Mouse (Mus musculus): ENCODE results near the gene Ccdc88c. TPM values are rescaled to one million over a fixed set of nuclear protein-coding genes. Genes with fewer than 3 reads are reported as not detected.

The Ccdc88c gene
- polyA plus RNA-seq, 1 experiment from 2014 or later: 9.0 TPM

- ATAC-seq: peak; percentile 55
- 33% methylated on average over 2 of the region's 2 CpGs for WGBS
- H3K9me3 ChIP-seq (ENCODE audit: control insufficient read depth, low read length): no peaks in the 10 kb centered on the region
- H3K4me3 ChIP-seq (ENCODE audit: low read length): no peak overlapping the region
- H3K4me1 ChIP-seq (ENCODE audit: control insufficient read depth, insufficient read depth, low read depth, low read length): no peaks in the 10 kb centered on the region
- H3K9ac ChIP-seq (ENCODE audit: low read depth, low read length): no peak overlapping the region
- peaks cover 12% of the 10 kb centered on the region; the same call in 1 of the 2 replicates for H3K36me3 ChIP-seq (ENCODE audit: control insufficient read depth, insufficient read depth, low read length)
- no peak overlapping the region for H3K27ac ChIP-seq (ENCODE audit: low read depth, low read length)
- H3K4me2 ChIP-seq (ENCODE audit: low read length): no peak overlapping the region
- H3K27me3 ChIP-seq (replicated peaks; ENCODE audit: control insufficient read depth, insufficient read depth, low read length): no peaks in the 10 kb centered on the region
Measured at GRCm38 (mm10) chr12:100936116-100936515, 92.7 kb downstream of the Ccdc88c start.

DNA sequence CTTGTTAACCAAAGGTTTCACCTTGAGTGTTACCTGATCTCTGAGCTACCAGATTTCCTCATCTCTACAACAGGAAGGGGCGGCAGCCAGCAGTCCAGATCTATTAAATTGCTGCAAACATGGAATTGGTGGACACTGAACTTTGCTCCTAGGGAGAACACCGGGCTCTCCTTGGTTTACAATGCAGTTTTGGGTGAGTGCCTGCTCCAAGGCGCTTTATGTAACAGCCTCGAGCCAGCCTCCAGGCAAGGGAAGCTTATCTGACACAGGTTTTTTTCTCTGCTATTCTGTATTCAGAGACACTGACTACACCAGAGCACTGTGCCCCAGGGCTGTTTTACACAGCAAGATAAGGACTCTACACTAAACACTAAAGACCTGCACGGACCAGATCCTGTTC lies 94.1 kb downstream of the Ccdc88c start:
- Histone ChIP-seq H3K9ac (ENCODE audit: low read depth, low read length) (no peak overlapping the region), H3K9me3 (ENCODE audit: control insufficient read depth, low read length) (no peaks in the 10 kb centered on the region), H3K27ac (ENCODE audit: low read depth, low read length) (no peak overlapping the region), H3K4me2 (ENCODE audit: low read length) (no peak overlapping the region), H3K4me3 (ENCODE audit: low read length) (no peak overlapping the region), H3K27me3 (replicated peaks; ENCODE audit: control insufficient read depth, insufficient read depth, low read length) (no peaks in the 10 kb centered on the region), H3K4me1 (ENCODE audit: control insufficient read depth, insufficient read depth, low read depth, low read length) (no peaks in the 10 kb centered on the region), H3K36me3 (ENCODE audit: control insufficient read depth, insufficient read depth, low read length) (peaks cover 9% of the 10 kb centered on the region)
- ATAC-seq: no peak
- WGBS: 90% methylated on average over 5 of the region's 5 CpGs

DNA sequence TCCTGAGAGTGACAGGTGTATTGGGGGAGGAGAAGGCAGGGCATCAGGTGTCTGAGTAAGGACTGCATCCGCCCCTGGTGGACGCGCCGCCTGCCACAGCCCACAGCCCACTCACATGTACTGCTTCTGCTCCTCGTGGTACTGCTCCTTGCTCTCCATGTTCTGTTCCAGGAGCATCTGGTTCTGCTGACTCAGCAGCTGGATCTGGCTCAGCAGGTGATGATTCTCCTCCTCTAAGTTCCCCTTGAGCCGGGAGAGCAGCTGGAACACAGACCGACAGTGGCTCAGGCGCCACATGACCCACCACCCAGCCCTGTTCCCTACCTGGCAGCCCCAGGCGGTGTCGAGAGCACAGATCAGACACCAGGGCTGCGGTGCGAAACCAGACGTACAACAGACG lies 97.2 kb downstream of the Ccdc88c start:
- Histone ChIP-seq H3K27ac (ENCODE audit: low read depth, low read length) (no peak overlapping the region), H3K4me2 (ENCODE audit: low read length) (no peak overlapping the region), H3K27me3 (replicated peaks; ENCODE audit: control insufficient read depth, insufficient read depth, low read length) (no peaks in the 10 kb centered on the region), H3K36me3 (ENCODE audit: control insufficient read depth, insufficient read depth, low read length) (peaks cover 15% of the 10 kb centered on the region), H3K9me3 (ENCODE audit: control insufficient read depth, low read length) (no peaks in the 10 kb centered on the region; the same call in 1 of the 2 replicates), H3K4me3 (ENCODE audit: low read length) (no peak overlapping the region), H3K9ac (ENCODE audit: low read depth, low read length) (no peak overlapping the region), H3K4me1 (ENCODE audit: control insufficient read depth, insufficient read depth, low read depth, low read length) (no peaks in the 10 kb centered on the region)
- ATAC-seq: no peak
- WGBS: 97% methylated on average over 10 of the region's 14 CpGs

- H3K4me3 ChIP-seq (ENCODE audit: low read length): no peak overlapping the region
- H3K36me3 ChIP-seq (ENCODE audit: control insufficient read depth, insufficient read depth, low read length): peaks cover 15% of the 10 kb centered on the region
- no peaks in the 10 kb centered on the region for H3K4me1 ChIP-seq (ENCODE audit: control insufficient read depth, insufficient read depth, low read depth, low read length)
- no peak overlapping the region for H3K4me2 ChIP-seq (ENCODE audit: low read length)
- whole genome bisulfite sequencing: 95% methylated on average over 9 of the region's 9 CpGs
- H3K9ac ChIP-seq (ENCODE audit: low read depth, low read length): no peak overlapping the region
- H3K27me3 ChIP-seq (replicated peaks; ENCODE audit: control insufficient read depth, insufficient read depth, low read length): no peaks in the 10 kb centered on the region
- H3K27ac ChIP-seq (ENCODE audit: low read depth, low read length): no peak overlapping the region
- no peaks in the 10 kb centered on the region; the same call in 1 of the 2 replicates for H3K9me3 ChIP-seq (ENCODE audit: control insufficient read depth, low read length)
- no peak for ATAC-seq
Measured at GRCm38 (mm10) chr12:100928286-100928685, 100.6 kb downstream of the Ccdc88c start.

DNA sequence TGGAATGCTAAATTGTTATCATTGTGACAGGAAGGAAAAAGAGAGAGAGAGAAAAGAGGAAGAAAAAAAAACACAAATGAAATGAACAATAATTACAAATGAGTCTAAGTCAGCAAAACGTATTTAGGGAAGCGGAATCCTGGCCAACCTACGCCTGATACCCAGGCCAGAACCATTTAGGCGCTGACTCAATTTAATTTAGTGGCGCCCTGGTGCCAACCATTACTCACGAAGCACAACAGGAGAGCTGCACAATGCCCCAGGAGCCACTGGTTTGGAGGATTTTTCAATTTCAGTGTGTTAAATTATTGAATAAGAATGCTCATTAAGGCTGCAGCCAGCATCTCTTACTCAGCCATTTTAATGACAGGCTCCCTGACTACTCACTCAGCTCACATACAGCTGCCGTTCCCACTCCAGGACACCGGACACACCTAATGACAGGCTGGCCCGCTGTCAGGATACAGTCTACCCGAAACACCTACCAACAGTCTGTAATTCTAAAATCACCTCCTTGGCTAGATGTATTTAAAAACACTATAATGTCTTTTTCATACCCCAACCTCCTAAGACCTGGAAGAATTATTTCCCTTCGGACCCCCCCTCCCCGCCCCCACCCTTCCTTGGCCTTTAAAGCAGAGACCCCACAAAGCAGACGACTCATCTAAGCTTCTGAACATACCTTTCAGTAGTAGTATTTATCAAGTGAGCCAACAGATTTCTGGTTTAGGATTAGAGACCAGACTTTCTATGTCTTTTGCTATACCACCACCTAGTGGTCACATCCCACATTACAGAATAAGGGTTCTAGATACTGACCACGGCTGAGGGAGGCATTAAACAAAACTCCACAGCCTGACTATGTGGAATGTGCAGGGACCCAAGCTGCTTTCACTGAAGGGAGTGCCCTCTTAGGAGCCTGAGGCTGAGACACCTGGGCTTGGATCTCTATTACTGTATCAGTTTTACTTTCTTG lies 102.9 kb downstream of the Ccdc88c start:
- H3K27ac ChIP-seq (ENCODE audit: low read depth, low read length): no peak overlapping the region
- ATAC-seq: peak; percentile 72
- H3K4me1 ChIP-seq (ENCODE audit: control insufficient read depth, insufficient read depth, low read depth, low read length): no peaks in the 10 kb centered on the region
- H3K36me3 ChIP-seq (ENCODE audit: control insufficient read depth, insufficient read depth, low read length): peaks cover 12% of the 10 kb centered on the region
- H3K9me3 ChIP-seq (ENCODE audit: control insufficient read depth, low read length): no peaks in the 10 kb centered on the region; the same call in 1 of the 2 replicates
- 58% methylated on average over 14 of the region's 14 CpGs for WGBS
- no peaks in the 10 kb centered on the region for H3K27me3 ChIP-seq (replicated peaks; ENCODE audit: control insufficient read depth, insufficient read depth, low read length)
- H3K9ac ChIP-seq (ENCODE audit: low read depth, low read length): no peak overlapping the region
- H3K4me2 ChIP-seq (ENCODE audit: low read length): no peak overlapping the region
- no peak overlapping the region for H3K4me3 ChIP-seq (ENCODE audit: low read length)

DNA sequence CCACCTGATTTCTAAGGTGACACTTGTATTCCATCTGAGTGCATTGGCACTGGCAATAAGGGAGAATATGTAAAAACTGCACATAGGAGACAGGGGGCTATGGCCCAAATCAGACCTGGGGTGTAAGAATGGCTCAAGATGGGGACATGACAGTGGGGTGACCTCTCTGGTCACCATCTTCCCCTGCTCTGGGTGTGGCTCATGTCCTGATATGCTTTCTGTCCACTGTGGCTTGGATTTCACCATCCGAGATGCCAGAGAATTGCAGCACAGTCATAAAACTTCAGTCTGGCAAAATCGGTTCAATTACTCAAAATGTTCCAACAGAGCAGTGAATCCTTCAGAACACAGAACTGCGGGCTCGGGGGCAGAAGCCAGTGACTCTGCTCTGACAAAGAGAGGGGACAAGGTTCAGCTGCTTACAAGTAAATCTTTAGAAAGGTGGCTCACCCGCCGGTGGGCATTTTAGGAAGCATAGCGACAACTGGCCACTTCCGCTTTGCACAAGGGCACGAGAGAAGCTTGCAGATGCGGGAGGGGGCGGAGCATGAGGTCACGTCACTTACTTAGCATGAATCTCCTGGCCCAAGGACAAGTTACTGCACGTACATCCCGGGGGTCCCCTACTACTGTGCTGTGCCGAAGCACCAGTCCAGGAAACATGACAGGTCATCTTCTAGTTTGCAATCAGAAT lies 104.1 kb downstream of the Ccdc88c start:
- no peak for ATAC-seq
- Histone ChIP-seq H3K36me3 (ENCODE audit: control insufficient read depth, insufficient read depth, low read length) (peaks cover 8% of the 10 kb centered on the region), H3K4me1 (ENCODE audit: control insufficient read depth, insufficient read depth, low read depth, low read length) (no peaks in the 10 kb centered on the region), H3K9me3 (ENCODE audit: control insufficient read depth, low read length) (no peaks in the 10 kb centered on the region; the same call in 1 of the 2 replicates), H3K4me3 (ENCODE audit: low read length) (no peak overlapping the region), H3K27ac (ENCODE audit: low read depth, low read length) (no peak overlapping the region), H3K27me3 (replicated peaks; ENCODE audit: control insufficient read depth, insufficient read depth, low read length) (no peaks in the 10 kb centered on the region), H3K4me2 (ENCODE audit: low read length) (no peak overlapping the region), H3K9ac (ENCODE audit: low read depth, low read length) (no peak overlapping the region)
- 83% methylated on average over 15 of the region's 15 CpGs for WGBS

- no peak for ATAC-seq
- no peak overlapping the region for H3K27ac ChIP-seq (ENCODE audit: low read depth, low read length)
- H3K4me2 ChIP-seq (ENCODE audit: low read length): no peak overlapping the region
- no peaks in the 10 kb centered on the region; the same call in 1 of the 2 replicates for H3K36me3 ChIP-seq (ENCODE audit: control insufficient read depth, insufficient read depth, low read length)
- H3K9me3 ChIP-seq (ENCODE audit: control insufficient read depth, low read length): no peaks in the 10 kb centered on the region
- H3K9ac ChIP-seq (ENCODE audit: low read depth, low read length): no peak overlapping the region
- WGBS: 75% methylated on average over 12 of the region's 12 CpGs
- H3K27me3 ChIP-seq (replicated peaks; ENCODE audit: control insufficient read depth, insufficient read depth, low read length): no peaks in the 10 kb centered on the region
- H3K4me3 ChIP-seq (ENCODE audit: low read length): no peak overlapping the region
- peaks cover 3% of the 10 kb centered on the region; the same call in 1 of the 2 replicates for H3K4me1 ChIP-seq (ENCODE audit: control insufficient read depth, insufficient read depth, low read depth, low read length)
Measured at GRCm38 (mm10) chr12:100910731-100911130, 118.1 kb downstream of the Ccdc88c start.

DNA sequence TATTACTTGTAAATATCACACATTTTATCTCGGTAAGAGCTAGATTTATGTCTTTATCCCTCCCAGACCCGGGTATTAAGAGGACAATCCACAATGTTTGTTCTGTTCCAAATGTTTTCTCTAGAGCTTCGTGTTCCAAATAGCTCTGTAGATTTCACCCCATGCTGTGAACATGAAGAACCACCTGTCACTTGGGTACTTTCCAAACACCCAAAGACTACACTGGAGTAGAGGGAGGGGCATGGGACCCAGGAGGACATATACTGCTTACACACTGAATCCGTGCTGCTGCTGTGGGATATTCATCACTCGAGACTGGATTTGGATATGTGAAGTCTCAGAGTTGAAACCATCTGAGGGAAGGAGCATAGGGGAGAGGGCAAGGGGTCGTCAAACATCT lies 119.1 kb downstream of the Ccdc88c start:
- Histone ChIP-seq H3K36me3 (ENCODE audit: control insufficient read depth, insufficient read depth, low read length) (no peaks in the 10 kb centered on the region; the same call in 1 of the 2 replicates), H3K4me1 (ENCODE audit: control insufficient read depth, insufficient read depth, low read depth, low read length) (peaks cover 3% of the 10 kb centered on the region; the same call in 1 of the 2 replicates), H3K9ac (ENCODE audit: low read depth, low read length) (no peak overlapping the region), H3K4me3 (ENCODE audit: low read length) (no peak overlapping the region), H3K4me2 (ENCODE audit: low read length) (no peak overlapping the region), H3K27me3 (replicated peaks; ENCODE audit: control insufficient read depth, insufficient read depth, low read length) (no peaks in the 10 kb centered on the region), H3K9me3 (ENCODE audit: control insufficient read depth, low read length) (no peaks in the 10 kb centered on the region), H3K27ac (ENCODE audit: low read depth, low read length) (no peak overlapping the region)
- WGBS: 64% methylated on average over 6 of the region's 6 CpGs
- ATAC-seq: no peak
